Comparison of ENCODE assay signal across 16 mouse cellular contexts in genomic region chr11:79646026-79646425, GRCm38 (mm10). TPM values are rescaled to one million over a fixed set of nuclear protein-coding genes. Genes with fewer than 3 reads are reported as not detected.
DNase-seq lines count a peak whose midpoint lies in the region; ATAC-seq and TF ChIP-seq lines count a peak whose summit lies in the region.
"Had no signal": no experiment of that assay in that cellular context is flagged by ENCODE, and none has a peak within 500 bp of the region (broad histone marks: within the 10 kb centered on the region; RNA-seq: fewer than 3 reads in every experiment).

No protein-coding gene starts in this region.

- no peak overlapping the region for H3K4me3 ChIP-seq in kidney, embryonic 15.5 days (replicated peaks)
- no peak overlapping the region for H3K4me3 ChIP-seq in cortical plate, adult 2 months (ENCODE audit: insufficient read depth, low read length)
- H3K4me3 ChIP-seq in forebrain, embryonic 14.5 days (ENCODE audit: low read depth, low read length) = no peak overlapping the region
- H3K4me3 ChIP-seq in midbrain, embryonic 13.5 days (replicated peaks) = no peak overlapping the region
- no peak overlapping the region for H3K4me3 ChIP-seq in liver, embryonic 12.5 days
- H3K4me3 ChIP-seq: limb, embryonic 12.5 days had no signal

- TF ChIP-seq CTCF in cortical plate, adult 2 months (IDR thresholded peaks at IDR 0.05; ENCODE audit: extremely low read depth, insufficient read depth, low read length) = no peak

- WGBS in kidney, embryonic 15.5 days = 68% methylated on average over 5 of the region's 5 CpGs
- 51% methylated on average over 5 of the region's 5 CpGs for WGBS in forebrain, embryonic 14.5 days
- WGBS in midbrain, embryonic 13.5 days = 51% methylated on average over 5 of the region's 5 CpGs
- 61% methylated on average over 5 of the region's 5 CpGs for WGBS in liver, embryonic 12.5 days (ENCODE audit: insufficient replicate concordance)

- H3K9me3 ChIP-seq in kidney, embryonic 15.5 days (replicated peaks) = no peaks in the 10 kb centered on the region
- no peaks in the 10 kb centered on the region for H3K9me3 ChIP-seq in forebrain, embryonic 14.5 days (replicated peaks; ENCODE audit: control insufficient read depth, low read length)
- H3K9me3 ChIP-seq in midbrain, embryonic 13.5 days = no peaks in the 10 kb centered on the region
- no peaks in the 10 kb centered on the region for H3K9me3 ChIP-seq in liver, embryonic 12.5 days (replicated peaks)
- H3K9me3 ChIP-seq: limb, embryonic 12.5 days had no signal

- H3K9ac ChIP-seq in kidney, embryonic 15.5 days = no peak overlapping the region
- H3K9ac ChIP-seq in forebrain, embryonic 14.5 days (ENCODE audit: low read length) = no peak overlapping the region
- no peak overlapping the region for H3K9ac ChIP-seq in midbrain, embryonic 13.5 days (replicated peaks)
- no peak overlapping the region for H3K9ac ChIP-seq in liver, embryonic 12.5 days
- H3K9ac ChIP-seq: limb, embryonic 12.5 days; liver, postnatal 0 days had no signal

- ATAC-seq in kidney, embryonic 15.5 days (replicated peaks; ENCODE audit: low FRiP score) = no peak
- no peak for ATAC-seq in forebrain, embryonic 14.5 days
- ATAC-seq in midbrain, embryonic 13.5 days = no peak
- no peak for ATAC-seq in liver, embryonic 12.5 days
- ATAC-seq: liver, postnatal 0 days had no signal

- no peak for TF ChIP-seq POLR2A in cortical plate, adult 2 months (IDR thresholded peaks at IDR 0.05; ENCODE audit: extremely low read depth, insufficient read depth, low read length)

- H3K4me2 ChIP-seq in kidney, embryonic 15.5 days = no peak overlapping the region
- no peak overlapping the region for H3K4me2 ChIP-seq in forebrain, embryonic 14.5 days (ENCODE audit: low read length)
- no peak overlapping the region for H3K4me2 ChIP-seq in midbrain, embryonic 13.5 days (replicated peaks)
- no peak overlapping the region for H3K4me2 ChIP-seq in liver, embryonic 12.5 days
- H3K4me2 ChIP-seq: heart, embryonic 11.5 days; limb, embryonic 12.5 days had no signal

- no peaks in the 10 kb centered on the region for H3K36me3 ChIP-seq in kidney, embryonic 15.5 days
- H3K36me3 ChIP-seq in forebrain, embryonic 14.5 days (ENCODE audit: control insufficient read depth, insufficient read depth, low read length) = no peaks in the 10 kb centered on the region
- no peaks in the 10 kb centered on the region for H3K36me3 ChIP-seq in midbrain, embryonic 13.5 days
- no peaks in the 10 kb centered on the region for H3K36me3 ChIP-seq in liver, embryonic 12.5 days
- H3K36me3 ChIP-seq: limb, embryonic 12.5 days had no signal

- H3K27ac ChIP-seq in kidney, embryonic 15.5 days = peak overlapping the region; percentile 89
- H3K27ac ChIP-seq in cortical plate, adult 2 months (ENCODE audit: insufficient read depth, low read length) = peak overlapping the region; percentile 24; the same call in 1 of the 2 replicates
- H3K27ac ChIP-seq in forebrain, embryonic 14.5 days (ENCODE audit: low read depth, low read length) = peak overlapping the region; percentile 73
- peak overlapping the region; percentile 69 for H3K27ac ChIP-seq in midbrain, embryonic 13.5 days
- H3K27ac ChIP-seq in liver, embryonic 12.5 days = no peak overlapping the region

- DNase-seq in kidney, postnatal 36 days = no peak
- DNase-seq in forebrain, embryonic 14.5 days (ENCODE audit: low spot score) = no peak
- no peak for DNase-seq in right cerebral cortex, postnatal 36 days (ENCODE audit: low spot score in 2 of 2)
- DNase-seq in urinary bladder, adult 18-20 months (ENCODE audit: low spot score in 2 of 2) = no peak
- DNase-seq: gastrocnemius, postnatal 36 days; heart, postnatal 4 days; layer of hippocampus, postnatal 36 days; liver, postnatal 0 days; lung, postnatal 4 days; right cerebral cortex, adult 18-20 months had no signal

- H3K4me1 ChIP-seq in kidney, embryonic 15.5 days = peaks cover 76% of the 10 kb centered on the region
- H3K4me1 ChIP-seq in cortical plate, adult 2 months (ENCODE audit: control insufficient read depth, insufficient read depth, low read length) = peaks cover 12% of the 10 kb centered on the region
- H3K4me1 ChIP-seq in forebrain, embryonic 14.5 days (ENCODE audit: control insufficient read depth, insufficient read depth, low read length) = peaks cover 25% of the 10 kb centered on the region
- H3K4me1 ChIP-seq in midbrain, embryonic 13.5 days (replicated peaks) = peaks cover 69% of the 10 kb centered on the region
- peaks cover 17% of the 10 kb centered on the region for H3K4me1 ChIP-seq in liver, embryonic 12.5 days

- H3K27me3 ChIP-seq in kidney, embryonic 15.5 days = 0 out of 2 replicates have a peak, but pooled peaks cover 2% of the 10 kb centered on the region
- no peaks in the 10 kb centered on the region for H3K27me3 ChIP-seq in forebrain, embryonic 14.5 days (replicated peaks; ENCODE audit: control insufficient read depth, insufficient read depth, low read length)
- H3K27me3 ChIP-seq in midbrain, embryonic 13.5 days = 0 out of 2 replicates have a peak, but pooled peaks cover 5% of the 10 kb centered on the region
- peaks cover 28% of the 10 kb centered on the region for H3K27me3 ChIP-seq in liver, embryonic 12.5 days (replicated peaks)
- H3K27me3 ChIP-seq: limb, embryonic 12.5 days had no signal

RNA-seq across cellular contexts. Expression of gene Rab11fip4, which starts 55.0 kb away (rescaled TPM):
- polyA plus RNA-seq in kidney, embryonic 15.5 days (2015; fragmentation: Nextera tagmentation; extraction: Ambion mirVana) = 9.6 and 9.7 TPM in 2 replicates
- 135 and 141 TPM in 2 replicates for polyA plus RNA-seq in cortical plate, adult 2 months (2012; rRNA removed)
- 13.2 and 16.6 TPM in 2 replicates for polyA plus RNA-seq in forebrain, embryonic 14.5 days (2014; fragmentation: Nextera tagmentation; extraction: Ambion mirVana)
- polyA plus RNA-seq in midbrain, embryonic 13.5 days (2015; fragmentation: Nextera tagmentation; extraction: Ambion mirVana) = 21.8 and 22.2 TPM in 2 replicates
- 1.1 and 1.5 TPM in 2 replicates for polyA plus RNA-seq in liver, embryonic 12.5 days (2016; fragmentation: Nextera tagmentation; extraction: Ambion mirVana)
